Mouse (Mus musculus) testis, adult 2 months (tissue): Measurements from ENCODE around the gene Ccdc96. TPM values are rescaled to one million over a fixed set of nuclear protein-coding genes. Genes with fewer than 3 reads are reported as not detected.

Experiments used
- H3K27ac ChIP-seq: fragments of 200-500 bp; 2 replicates; pipeline ENCODE4 v1.5.1; 2012; ENCODE audit warnings: low read depth, low read length; ENCODE audit not compliant: control insufficient read depth, insufficient read depth
- H3K27me3 ChIP-seq: fragments of 200-500 bp; 2 replicates; pipeline ENCODE4 v1.6.1; 2012; ENCODE audit warnings: mild to moderate bottlenecking, low read length, moderate library complexity; ENCODE audit not compliant: control insufficient read depth, insufficient read depth
- H3K36me3 ChIP-seq: fragments of 200-500 bp; 2 replicates; pipeline ENCODE4 v1.6.1; 2012; ENCODE audit warnings: mild to moderate bottlenecking, low read length; ENCODE audit not compliant: control insufficient read depth, insufficient read depth
- H3K4me1 ChIP-seq: fragments of 200-500 bp; 2 replicates; pipeline ENCODE4 v1.6.1; 2012; ENCODE audit warnings: low read length; ENCODE audit not compliant: control insufficient read depth, insufficient read depth
- H3K4me3 ChIP-seq: fragments of 200-500 bp; 2 replicates; pipeline ENCODE4 v1.5.1; 2012; ENCODE audit warnings: low read depth, mild to moderate bottlenecking, low read length, moderate library complexity, mixed read lengths; ENCODE audit not compliant: control insufficient read depth
- CTCF ChIP-seq: fragments of 200-500 bp; IDR thresholded peaks from 2 replicates; pipeline ENCODE4 v1.5.1; 2012; ENCODE audit warnings: low read depth, mild to moderate bottlenecking, inconsistent platforms, low read length, moderate library complexity; ENCODE audit not compliant: control insufficient read depth, insufficient read depth, insufficient replicate concordance
- POLR2A ChIP-seq: fragments of 200-500 bp; IDR thresholded peaks from 2 replicates; pipeline ENCODE4 v1.6.1; 2012; ENCODE audit warnings: low read depth, mild to moderate bottlenecking, inconsistent platforms, low read length, moderate library complexity; ENCODE audit not compliant: control insufficient read depth
- polyA plus RNA-seq: library from polyadenylated mRNA; depleted of rRNA; stranded (reverse); fragments of >200 nt; gene quantifications from 2 replicates; pipeline ENCODE4 v1.2.3, GENCODE M21; 2012

Gene Ccdc96
- polyA plus RNA-seq, 1 experiment = 64.3 TPM

GRCm38 (mm10) chr5:36462810-36463209 lies 21.6 kb upstream of the Ccdc96 start:
- no peak overlapping the region for H3K27ac ChIP-seq
- TF ChIP-seq POLR2A = no peak
- TF ChIP-seq CTCF = peak; percentile 60; the same call in 1 of the 2 replicates
- H3K4me1 ChIP-seq = peaks cover 13% of the 10 kb centered on the region
- H3K36me3 ChIP-seq = no peaks in the 10 kb centered on the region
- H3K27me3 ChIP-seq = no peaks in the 10 kb centered on the region
- no peak overlapping the region for H3K4me3 ChIP-seq

GRCm38 (mm10) chr5:36463391-36463790 lies 21.0 kb upstream of the Ccdc96 start:
- Histone ChIP-seq H3K27ac (no peak overlapping the region), H3K4me3 (no peak overlapping the region), H3K27me3 (no peaks in the 10 kb centered on the region), H3K36me3 (no peaks in the 10 kb centered on the region), H3K4me1 (peaks cover 13% of the 10 kb centered on the region)
- TF ChIP-seq POLR2A = no peak
- no peak for TF ChIP-seq CTCF

- Histone ChIP-seq H3K36me3 (no peaks in the 10 kb centered on the region; the same call in 1 of the 2 replicates), H3K4me1 (peaks cover 13% of the 10 kb centered on the region), H3K4me3 (peak within 1 kb of the TSS; percentile 95), H3K27me3 (no peaks in the 10 kb centered on the region), H3K27ac (peak within 1 kb of the TSS; percentile 73)
- TF ChIP-seq CTCF = no peak
- peak; percentile 77 for TF ChIP-seq POLR2A
Observed at GRCm38 (mm10) chr5:36464709-36465661, 19.4 kb upstream of the Ccdc96 start, which contains the start of gene Grpel1. TSS of gene Grpel1 (plus strand) at chr5:36464998.

GRCm38 (mm10) chr5:36465889-36466288 lies 18.5 kb upstream of the Ccdc96 start:
- Histone ChIP-seq H3K27ac (no peak overlapping the region), H3K4me1 (peaks cover 13% of the 10 kb centered on the region), H3K27me3 (no peaks in the 10 kb centered on the region), H3K36me3 (no peaks in the 10 kb centered on the region; the same call in 1 of the 2 replicates), H3K4me3 (peak overlapping the region; percentile 95)
- no peak for TF ChIP-seq POLR2A
- no peak for TF ChIP-seq CTCF

GRCm38 (mm10) chr5:36471206-36471605 lies 13.2 kb upstream of the Ccdc96 start:
- Histone ChIP-seq H3K4me1 (no peaks in the 10 kb centered on the region), H3K27me3 (no peaks in the 10 kb centered on the region), H3K36me3 (peaks cover 2% of the 10 kb centered on the region), H3K27ac (no peak overlapping the region), H3K4me3 (no peak overlapping the region)
- TF ChIP-seq CTCF (no peak), POLR2A (no peak)

- TF ChIP-seq POLR2A (no peak), CTCF (no peak)
- H3K4me1 ChIP-seq = no peaks in the 10 kb centered on the region
- H3K27ac ChIP-seq = no peak overlapping the region
- no peak overlapping the region for H3K4me3 ChIP-seq
- H3K36me3 ChIP-seq = peaks cover 2% of the 10 kb centered on the region
- H3K27me3 ChIP-seq = no peaks in the 10 kb centered on the region
Observed at GRCm38 (mm10) chr5:36472876-36473655, 11.3 kb upstream of the Ccdc96 start.

GRCm38 (mm10) chr5:36474283-36474682 lies 10.1 kb upstream of the Ccdc96 start:
- Histone ChIP-seq H3K4me1 (peaks cover 2% of the 10 kb centered on the region; the same call in 1 of the 2 replicates), H3K27me3 (no peaks in the 10 kb centered on the region), H3K36me3 (peaks cover 2% of the 10 kb centered on the region), H3K27ac (no peak overlapping the region), H3K4me3 (no peak overlapping the region)
- no peak for TF ChIP-seq POLR2A
- TF ChIP-seq CTCF = peak; percentile 61; the same call in 1 of the 2 replicates
